Mouse (Mus musculus): ENCODE measurements around the gene Pafah2. TPM values are rescaled to one million over a fixed set of nuclear protein-coding genes. Genes with fewer than 3 reads are reported as not detected.

Pafah2 gene
- polyA plus RNA-seq, 1 experiment: 16.5 TPM

DNA sequence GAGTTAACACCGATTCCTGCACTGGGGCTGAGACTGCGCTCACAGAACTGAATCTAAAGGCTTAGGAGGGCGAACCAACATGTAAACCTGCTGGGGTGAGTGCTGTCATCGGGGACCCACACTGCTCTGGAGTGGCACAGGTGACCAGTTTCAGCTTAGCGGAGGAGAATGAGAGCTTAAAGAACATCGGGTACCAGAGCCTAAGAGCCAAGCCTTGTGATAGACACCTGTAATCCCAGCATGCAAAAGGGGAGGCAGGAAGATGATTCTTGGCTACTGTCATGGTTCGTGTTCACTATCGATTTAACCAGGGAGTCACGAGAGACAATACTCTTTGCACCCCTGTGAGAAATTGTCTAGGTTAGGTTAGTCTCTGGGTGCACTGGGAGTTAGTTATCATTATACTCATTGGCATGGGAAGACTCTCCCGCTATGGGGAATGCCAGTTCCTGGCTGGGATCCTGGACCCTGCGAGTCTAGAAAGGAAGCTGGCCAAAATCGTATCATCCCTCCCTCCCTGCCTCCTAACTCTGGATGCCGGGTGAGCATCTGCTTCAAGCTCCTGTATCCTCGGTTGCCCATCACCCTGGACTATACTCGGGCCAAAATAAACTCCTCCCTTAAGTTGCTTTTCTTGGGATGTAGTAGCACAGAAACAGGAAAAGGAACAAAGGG, 36.7 kb downstream of the Pafah2 start:
- Histone ChIP-seq H3K9me3 (replicated peaks; ENCODE audit: control insufficient read depth, insufficient read depth, low read length, poor library complexity, severe bottlenecking) (no peaks in the 10 kb centered on the region), H3K9ac (ENCODE audit: low read depth, poor library complexity, severe bottlenecking) (no peak overlapping the region), H3K4me1 (ENCODE audit: control insufficient read depth, insufficient read depth, low read length) (no peaks in the 10 kb centered on the region), H3K4me3 (ENCODE audit: low read depth, low read length) (no peak overlapping the region), H3K27me3 (ENCODE audit: control insufficient read depth, insufficient read depth, low read length, poor library complexity, severe bottlenecking) (no peaks in the 10 kb centered on the region), H3K27ac (ENCODE audit: insufficient read depth, low read length) (no peak overlapping the region), H3K36me3 (ENCODE audit: control insufficient read depth, insufficient read depth, low read length, poor library complexity, severe bottlenecking) (no peaks in the 10 kb centered on the region)
- TF ChIP-seq POLR2A (IDR thresholded peaks at IDR 0.05; ENCODE audit: insufficient read depth, low read length): no peak
- no peak for TF ChIP-seq CTCF (IDR thresholded peaks at IDR 0.05; ENCODE audit: low read depth, low read length)
- no peak for TF ChIP-seq EP300 (IDR thresholded peaks at IDR 0.05; ENCODE audit: insufficient read depth, low read depth, low read length)

- no peak overlapping the region for H3K9ac ChIP-seq (ENCODE audit: low read depth, poor library complexity, severe bottlenecking)
- no peaks in the 10 kb centered on the region for H3K36me3 ChIP-seq (ENCODE audit: control insufficient read depth, insufficient read depth, low read length, poor library complexity, severe bottlenecking)
- no peak overlapping the region for H3K4me3 ChIP-seq (ENCODE audit: low read depth, low read length)
- H3K9me3 ChIP-seq (replicated peaks; ENCODE audit: control insufficient read depth, insufficient read depth, low read length, poor library complexity, severe bottlenecking): no peaks in the 10 kb centered on the region
- H3K27ac ChIP-seq (ENCODE audit: insufficient read depth, low read length): no peak overlapping the region
- no peaks in the 10 kb centered on the region for H3K27me3 ChIP-seq (ENCODE audit: control insufficient read depth, insufficient read depth, low read length, poor library complexity, severe bottlenecking)
- H3K4me1 ChIP-seq (ENCODE audit: control insufficient read depth, insufficient read depth, low read length): no peaks in the 10 kb centered on the region
- TF ChIP-seq POLR2A (IDR thresholded peaks at IDR 0.05; ENCODE audit: insufficient read depth, low read length): no peak
- TF ChIP-seq CTCF (IDR thresholded peaks at IDR 0.05; ENCODE audit: low read depth, low read length): no peak
- TF ChIP-seq EP300 (IDR thresholded peaks at IDR 0.05; ENCODE audit: insufficient read depth, low read depth, low read length): no peak
Observed at GRCm38 (mm10) chr4:134436185-134436584, 40.1 kb downstream of the Pafah2 start.

DNA sequence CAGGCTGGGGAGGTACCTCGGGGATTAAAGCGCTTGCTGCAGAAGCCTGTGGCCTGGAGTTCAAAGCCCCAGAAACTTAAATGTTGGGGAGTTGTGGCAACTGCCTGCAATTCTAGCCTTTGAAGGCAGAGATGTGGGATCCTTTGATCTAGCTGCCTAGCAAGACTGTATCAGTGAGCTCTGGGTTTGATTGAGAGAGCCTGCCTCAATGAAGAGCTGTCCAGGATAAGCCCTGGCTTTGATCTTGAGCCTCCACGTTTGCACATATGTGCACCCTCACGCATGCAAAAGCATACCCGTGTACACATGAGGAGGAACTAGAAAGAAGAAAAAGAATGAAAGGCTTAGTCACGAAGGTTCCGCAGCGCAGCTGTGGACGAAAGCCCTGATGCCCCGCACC, 40.5 kb downstream of the Pafah2 start:
- peak overlapping the region; percentile 44 for H3K4me3 ChIP-seq (ENCODE audit: low read depth, low read length)
- no peak overlapping the region for H3K27ac ChIP-seq (ENCODE audit: insufficient read depth, low read length)
- no peak overlapping the region for H3K9ac ChIP-seq (ENCODE audit: low read depth, poor library complexity, severe bottlenecking)

GRCm38 (mm10) chr4:134439119-134439518, 43.0 kb downstream of the Pafah2 start:
- no peak overlapping the region for H3K9ac ChIP-seq (ENCODE audit: low read depth, poor library complexity, severe bottlenecking)
- H3K4me3 ChIP-seq (ENCODE audit: low read depth, low read length): no peak overlapping the region
- H3K4me1 ChIP-seq (ENCODE audit: control insufficient read depth, insufficient read depth, low read length): no peaks in the 10 kb centered on the region
- H3K9me3 ChIP-seq (replicated peaks; ENCODE audit: control insufficient read depth, insufficient read depth, low read length, poor library complexity, severe bottlenecking): no peaks in the 10 kb centered on the region; the same call in 1 of the 2 replicates
- no peaks in the 10 kb centered on the region for H3K27me3 ChIP-seq (ENCODE audit: control insufficient read depth, insufficient read depth, low read length, poor library complexity, severe bottlenecking)
- no peak overlapping the region for H3K27ac ChIP-seq (ENCODE audit: insufficient read depth, low read length)
- TF ChIP-seq CTCF (IDR thresholded peaks at IDR 0.05; ENCODE audit: low read depth, low read length): no peak
- TF ChIP-seq POLR2A (IDR thresholded peaks at IDR 0.05; ENCODE audit: insufficient read depth, low read length): no peak
- TF ChIP-seq EP300 (IDR thresholded peaks at IDR 0.05; ENCODE audit: insufficient read depth, low read depth, low read length): no peak
- no peaks in the 10 kb centered on the region for H3K36me3 ChIP-seq (ENCODE audit: control insufficient read depth, insufficient read depth, low read length, poor library complexity, severe bottlenecking)

More for the DNA sequence above, 40.5 kb downstream of the Pafah2 start:
- H3K9me3 ChIP-seq (replicated peaks; ENCODE audit: control insufficient read depth, insufficient read depth, low read length, poor library complexity, severe bottlenecking): no peaks in the 10 kb centered on the region
- H3K4me1 ChIP-seq (ENCODE audit: control insufficient read depth, insufficient read depth, low read length): no peaks in the 10 kb centered on the region
- no peaks in the 10 kb centered on the region for H3K36me3 ChIP-seq (ENCODE audit: control insufficient read depth, insufficient read depth, low read length, poor library complexity, severe bottlenecking)
- TF ChIP-seq POLR2A (IDR thresholded peaks at IDR 0.05; ENCODE audit: insufficient read depth, low read length) (no peak), CTCF (IDR thresholded peaks at IDR 0.05; ENCODE audit: low read depth, low read length) (no peak), EP300 (IDR thresholded peaks at IDR 0.05; ENCODE audit: insufficient read depth, low read depth, low read length) (no peak)
- H3K27me3 ChIP-seq (ENCODE audit: control insufficient read depth, insufficient read depth, low read length, poor library complexity, severe bottlenecking): no peaks in the 10 kb centered on the region

DNA sequence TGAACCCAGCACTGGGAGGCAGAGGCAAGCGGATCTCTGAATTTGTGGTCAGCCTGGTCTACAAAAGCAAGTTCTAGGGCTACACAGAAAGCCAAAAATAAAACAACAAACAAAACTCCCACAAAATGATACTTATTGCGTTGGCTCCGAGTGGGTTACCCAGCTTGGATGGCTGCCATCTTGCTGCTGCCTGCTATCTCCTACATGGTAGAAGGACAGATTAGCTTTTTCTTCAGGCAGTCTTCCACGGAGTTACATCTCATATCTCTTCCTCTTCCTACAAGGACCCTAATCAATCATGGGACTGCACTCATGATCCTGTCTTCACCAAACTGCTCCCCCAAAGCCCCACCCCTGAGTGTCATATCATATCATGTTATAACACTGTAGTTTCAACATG, 43.8 kb downstream of the Pafah2 start:
- no peak overlapping the region for H3K4me3 ChIP-seq (ENCODE audit: low read depth, low read length)
- H3K36me3 ChIP-seq (ENCODE audit: control insufficient read depth, insufficient read depth, low read length, poor library complexity, severe bottlenecking): no peaks in the 10 kb centered on the region
- H3K4me1 ChIP-seq (ENCODE audit: control insufficient read depth, insufficient read depth, low read length): no peaks in the 10 kb centered on the region
- no peak overlapping the region for H3K27ac ChIP-seq (ENCODE audit: insufficient read depth, low read length)
- no peaks in the 10 kb centered on the region for H3K27me3 ChIP-seq (ENCODE audit: control insufficient read depth, insufficient read depth, low read length, poor library complexity, severe bottlenecking)
- H3K9me3 ChIP-seq (replicated peaks; ENCODE audit: control insufficient read depth, insufficient read depth, low read length, poor library complexity, severe bottlenecking): no peaks in the 10 kb centered on the region; the same call in 1 of the 2 replicates
- TF ChIP-seq CTCF (IDR thresholded peaks at IDR 0.05; ENCODE audit: low read depth, low read length) (no peak), EP300 (IDR thresholded peaks at IDR 0.05; ENCODE audit: insufficient read depth, low read depth, low read length) (no peak), POLR2A (IDR thresholded peaks at IDR 0.05; ENCODE audit: insufficient read depth, low read length) (no peak)
- no peak overlapping the region for H3K9ac ChIP-seq (ENCODE audit: low read depth, poor library complexity, severe bottlenecking)

DNA sequence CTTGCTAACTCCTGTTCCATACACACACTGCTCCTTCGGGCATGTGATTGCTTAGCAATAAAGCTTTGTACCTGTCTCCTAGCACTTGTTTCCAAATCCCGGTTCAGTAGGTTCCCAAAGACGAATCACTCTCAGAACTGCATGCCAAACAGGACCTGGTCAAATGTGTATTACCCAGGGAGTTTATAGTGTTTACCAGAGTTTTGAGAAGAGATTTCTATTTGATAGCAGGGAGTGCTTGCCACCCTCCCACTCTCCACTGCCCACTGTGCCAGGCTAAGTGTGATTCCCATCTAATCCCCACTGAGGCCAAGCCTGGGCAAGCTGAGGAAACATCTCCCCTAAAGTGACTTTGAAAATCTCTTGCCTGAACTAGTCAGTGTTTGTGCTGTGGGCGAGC, 46.1 kb downstream of the Pafah2 start:
- Histone ChIP-seq H3K27ac (ENCODE audit: insufficient read depth, low read length) (no peak overlapping the region), H3K36me3 (ENCODE audit: control insufficient read depth, insufficient read depth, low read length, poor library complexity, severe bottlenecking) (no peaks in the 10 kb centered on the region), H3K4me3 (ENCODE audit: low read depth, low read length) (no peak overlapping the region), H3K27me3 (ENCODE audit: control insufficient read depth, insufficient read depth, low read length, poor library complexity, severe bottlenecking) (no peaks in the 10 kb centered on the region), H3K9me3 (replicated peaks; ENCODE audit: control insufficient read depth, insufficient read depth, low read length, poor library complexity, severe bottlenecking) (no peaks in the 10 kb centered on the region; the same call in 1 of the 2 replicates), H3K9ac (ENCODE audit: low read depth, poor library complexity, severe bottlenecking) (no peak overlapping the region), H3K4me1 (ENCODE audit: control insufficient read depth, insufficient read depth, low read length) (peaks cover 2% of the 10 kb centered on the region)
- TF ChIP-seq CTCF (IDR thresholded peaks at IDR 0.05; ENCODE audit: low read depth, low read length) (no peak), EP300 (IDR thresholded peaks at IDR 0.05; ENCODE audit: insufficient read depth, low read depth, low read length) (no peak), POLR2A (IDR thresholded peaks at IDR 0.05; ENCODE audit: insufficient read depth, low read length) (no peak)
